Mouse (Mus musculus): ENCODE results near the gene Carns1.

GRCm38 (mm10) chr19:4169810-4170209 lies 5.5 kb downstream of the Carns1 start:
- TF ChIP-seq POLR2A (IDR thresholded peaks at IDR 0.05; ENCODE audit: borderline replicate concordance, low read depth, low read length) (no peak), CTCF (IDR thresholded peaks at IDR 0.05; ENCODE audit: low read depth, low read length) (no peak; the same call in 1 of the 2 replicates)
